Mouse (Mus musculus) liver, postnatal 0 days (tissue): ENCODE results near the gene Thap8. TPM values are rescaled to one million over a fixed set of nuclear protein-coding genes. Genes with fewer than 3 reads are reported as not detected.

Source experiments
- ATAC-seq: fragments of 200-750 bp; cut with Nextera tagmentation; 2 replicates; pipeline ENCODE4 v1.8.0; 2017; ENCODE audit warnings: mild to moderate bottlenecking, moderate library complexity
- DNase-seq: peaks from one replicate; pipeline ENCODE4 v3.0.0-alpha.2; 2016
- H3K27ac ChIP-seq: fragments of 300-500 bp; sonication (generic); 2 replicates; pipeline ENCODE4 v1.5.1; 2014; ENCODE audit warnings: antibody characterized with exemption, moderate library complexity, mild to moderate bottlenecking, low read depth
- H3K27me3 ChIP-seq: fragments of 300-500 bp; sonication (generic); 2 replicates; pipeline ENCODE4 v1.6.1; 2014; ENCODE audit warnings: low read length, control low read depth, mixed read lengths; ENCODE audit not compliant: insufficient read depth
- H3K36me3 ChIP-seq: fragments of 300-500 bp; sonication (generic); replicated peaks from 2 replicates; pipeline ENCODE4 v1.6.1; 2014; ENCODE audit warnings: mild to moderate bottlenecking, control low read depth, low read length, moderate library complexity, mixed read lengths; ENCODE audit not compliant: insufficient read depth
- H3K4me1 ChIP-seq: fragments of 300-500 bp; sonication (generic); 2 replicates; pipeline ENCODE4 v1.6.1; 2014; ENCODE audit warnings: antibody characterized with exemption, mild to moderate bottlenecking, control low read depth; ENCODE audit not compliant: insufficient read depth
- H3K4me2 ChIP-seq: fragments of 300-500 bp; sonication (generic); 2 replicates; pipeline ENCODE4 v1.6.1; 2014; ENCODE audit warnings: low read depth, mild to moderate bottlenecking, low read length, moderate library complexity, mixed read lengths
- H3K4me3 ChIP-seq: fragments of 300-500 bp; sonication (generic); 2 replicates; pipeline ENCODE4 v1.5.1; 2014; ENCODE audit warnings: low read depth, low read length
- H3K9ac ChIP-seq: fragments of 300-500 bp; sonication (generic); replicated peaks from 2 replicates; pipeline ENCODE4 v1.6.1; 2014; ENCODE audit warnings: mild to moderate bottlenecking, moderate library complexity
- H3K9me3 ChIP-seq: fragments of 300-500 bp; sonication (generic); 2 replicates; pipeline ENCODE4 v1.6.1; 2016; ENCODE audit warnings: mild to moderate bottlenecking, control low read depth, low read length, mixed read lengths
- CTCF ChIP-seq: sonication (generic); IDR thresholded peaks from 2 replicates; pipeline ENCODE4 v1.5.1; 2016; ENCODE audit warnings: antibody characterized with exemption, low read depth
- EP300 ChIP-seq: IDR thresholded peaks from 2 replicates; pipeline ENCODE4 v1.6.1; 2016; ENCODE audit warnings: antibody characterized with exemption, low read depth, mild to moderate bottlenecking
- WGBS: fragments of 180-500 bp; shearing (Covaris S2); extraction: QIAGEN DNeasy Blood & Tissue Kit; methylation state at CpG from one replicate; pipeline ENCODE4 v1.1.7; 2014; ENCODE audit not compliant: insufficient replicate concordance; 5-methylcytosine and 5-hydroxymethylcytosine counted together
- polyA plus RNA-seq: library from polyadenylated mRNA; unstranded; fragments of >200 nt; fragmentation: Nextera tagmentation; extraction: Ambion mirVana; gene quantifications from 2 replicates; pipeline ENCODE4 v1.2.1, GENCODE M21; 2015

The Thap8 gene
- 0.08 and 0.15 TPM in 2 replicates for polyA plus RNA-seq

GRCm38 (mm10) chr7:30279951-30280669 lies at the start of gene Thap8, which contains the start of gene Wdr62:
Gene Thap8 (plus strand): TSS chr7:30280094.
Gene Wdr62 (minus strand): TSS chr7:30280419.
- under 1% methylated on average over 49 of the region's 49 CpGs for WGBS

GRCm38 (mm10) chr7:30231328-30231668 lies 48.6 kb upstream of the Thap8 start:
- peak overlapping the region; percentile 93; the same call in 1 of the 2 replicates for H3K27ac ChIP-seq
- H3K4me2 ChIP-seq: peak overlapping the region; percentile 88
- peaks cover 8% of the 10 kb centered on the region; the same call in 1 of the 2 replicates for H3K4me1 ChIP-seq
- H3K36me3 ChIP-seq: peaks cover 9% of the 10 kb centered on the region; the same call in 1 of the 2 replicates
- no peaks in the 10 kb centered on the region for H3K9me3 ChIP-seq
- ATAC-seq (no peak), DNase-seq (no peak)
- WGBS: 2% methylated on average over 16 of the region's 16 CpGs
- peak overlapping the region; percentile 63 for H3K4me3 ChIP-seq
- TF ChIP-seq EP300 (no peak), CTCF (no peak)
- no peaks in the 10 kb centered on the region for H3K27me3 ChIP-seq
- H3K9ac ChIP-seq: peak overlapping the region; percentile 68

More at GRCm38 (mm10) chr7:30279951-30280669, at the start of gene Thap8, which contains the start of gene Wdr62:
- Histone ChIP-seq H3K4me1 (peaks cover 15% of the 10 kb centered on the region), H3K27ac (peak within 1 kb of the TSS; percentile 96), H3K36me3 (no peaks in the 10 kb centered on the region; the same call in 1 of the 2 replicates), H3K4me2 (peak within 1 kb of the TSS; percentile 97), H3K9me3 (no peaks in the 10 kb centered on the region), H3K4me3 (peak within 1 kb of the TSS; percentile 87), H3K9ac (peak within 1 kb of the TSS; percentile 77), H3K27me3 (no peaks in the 10 kb centered on the region)
- DNase-seq (peak; percentile 95), ATAC-seq (peak; percentile 95)
- TF ChIP-seq CTCF: no peak
- peak; percentile 24 for TF ChIP-seq EP300

- TF ChIP-seq EP300: no peak
- TF ChIP-seq CTCF: no peak
- Histone ChIP-seq H3K27me3 (no peaks in the 10 kb centered on the region), H3K4me3 (peak within 1 kb of the TSS; percentile 63), H3K9ac (peak within 1 kb of the TSS; percentile 68), H3K4me1 (peaks cover 8% of the 10 kb centered on the region; the same call in 1 of the 2 replicates), H3K36me3 (0 out of 2 replicates have a peak, but pooled peaks cover 5% of the 10 kb centered on the region), H3K9me3 (no peaks in the 10 kb centered on the region), H3K4me2 (peak within 1 kb of the TSS; percentile 88), H3K27ac (peak within 1 kb of the TSS; percentile 93)
- DNase-seq (peak; percentile 95), ATAC-seq (peak; percentile 94)
- under 1% methylated on average over 65 of the region's 67 CpGs for WGBS
Measured at GRCm38 (mm10) chr7:30231669-30232454, 48.0 kb upstream of the Thap8 start, which contains the start of the genes Polr2i and Tbcb. Gene Polr2i (plus strand): TSS chr7:30231948. Gene Tbcb (minus strand): TSS chr7:30232272.

GRCm38 (mm10) chr7:30232631-30233148 lies 47.2 kb upstream of the Thap8 start:
- 8% methylated on average over 24 of the region's 24 CpGs for WGBS
- Histone ChIP-seq H3K27me3 (no peaks in the 10 kb centered on the region), H3K4me2 (peak overlapping the region; percentile 88), H3K4me3 (peak overlapping the region; percentile 63), H3K4me1 (peaks cover 8% of the 10 kb centered on the region; the same call in 1 of the 2 replicates), H3K9ac (peak overlapping the region; percentile 68), H3K27ac (peak overlapping the region; percentile 93), H3K36me3 (0 out of 2 replicates have a peak, but pooled peaks cover 3% of the 10 kb centered on the region), H3K9me3 (no peaks in the 10 kb centered on the region)
- TF ChIP-seq CTCF: peak; percentile 75
- no peak for TF ChIP-seq EP300
- ATAC-seq: peak; percentile 33
- DNase-seq: peak; percentile 76

GRCm38 (mm10) chr7:30233387-30233786 lies 46.5 kb upstream of the Thap8 start:
- DNase-seq: no peak
- Histone ChIP-seq H3K36me3 (0 out of 2 replicates have a peak, but pooled peaks cover 3% of the 10 kb centered on the region), H3K27ac (no peak overlapping the region), H3K9me3 (no peaks in the 10 kb centered on the region), H3K27me3 (no peaks in the 10 kb centered on the region), H3K4me3 (no peak overlapping the region), H3K4me2 (no peak overlapping the region), H3K9ac (no peak overlapping the region), H3K4me1 (peaks cover 8% of the 10 kb centered on the region; the same call in 1 of the 2 replicates)
- no peak for ATAC-seq
- 87% methylated on average over 20 of the region's 20 CpGs for WGBS
- no peak for TF ChIP-seq EP300
- no peak for TF ChIP-seq CTCF
